Mouse (Mus musculus) liver, postnatal 0 days (tissue): Measurements from ENCODE around the gene Il13.

ENCODE experiments used
- CTCF ChIP-seq: sonication (generic); IDR thresholded peaks from 2 replicates; pipeline ENCODE4 v1.5.1; 2016; ENCODE audit warnings: antibody characterized with exemption, low read depth
- EP300 ChIP-seq: IDR thresholded peaks from 2 replicates; pipeline ENCODE4 v1.6.1; 2016; ENCODE audit warnings: antibody characterized with exemption, low read depth, mild to moderate bottlenecking

DNA sequence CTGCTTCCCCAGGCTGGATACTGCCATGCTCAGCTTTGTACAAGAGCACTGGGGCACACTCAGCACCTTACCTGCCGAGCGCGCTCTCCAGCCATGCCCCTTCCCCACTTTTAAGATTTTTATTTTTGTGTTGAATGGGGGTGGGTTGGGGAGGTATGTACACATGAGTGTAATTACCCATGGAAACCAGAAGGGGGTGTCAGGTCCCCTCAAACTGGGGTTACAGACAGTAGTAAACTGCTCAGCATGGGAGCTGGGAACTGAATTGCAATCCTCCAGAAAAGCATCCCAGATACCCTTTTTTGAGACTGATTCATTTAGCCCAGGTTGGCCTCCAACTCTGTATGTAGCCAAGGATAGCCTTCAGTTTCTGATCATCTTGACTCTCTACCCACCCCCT is 29.5 kb downstream of the Il13 start:
- no peak for TF ChIP-seq EP300
- no peak; the same call in 1 of the 2 replicates for TF ChIP-seq CTCF
